Mouse (Mus musculus) Muller cell, postnatal 12 days (primary cell): ENCODE measurements at regions not wholly inside any gene's neighbourhood (a gene's known extent, or its start where the extent isn't known, plus 50 kb on each side); places are given as distances from the start of the nearest gene placed in this dataset.

ENCODE experiments used
- DNase-seq: peaks from one replicate; pipeline ENCODE4 v3.0.0-alpha.2; 2015; ENCODE audit errors: inconsistent ontology term

DNA sequence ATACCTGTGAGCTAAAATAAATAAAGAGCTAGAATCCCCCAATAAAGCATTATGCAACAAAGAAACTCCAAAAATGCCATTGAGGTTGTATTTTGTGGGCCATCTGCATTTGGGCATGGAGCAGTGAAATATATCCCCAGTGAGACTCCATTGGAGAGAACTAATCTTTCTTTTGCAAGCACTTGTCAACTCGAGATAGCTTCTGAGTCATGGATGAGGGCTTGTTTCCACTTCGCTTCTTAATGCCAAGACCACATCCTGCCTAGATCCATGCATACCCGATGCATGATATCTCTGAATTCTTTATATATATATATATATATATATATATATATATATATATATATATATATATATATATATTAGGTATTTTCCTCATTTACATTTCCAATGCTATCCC, 349.0 kb upstream of the Slc8a1 start:
- DNase-seq, result no peak

DNA sequence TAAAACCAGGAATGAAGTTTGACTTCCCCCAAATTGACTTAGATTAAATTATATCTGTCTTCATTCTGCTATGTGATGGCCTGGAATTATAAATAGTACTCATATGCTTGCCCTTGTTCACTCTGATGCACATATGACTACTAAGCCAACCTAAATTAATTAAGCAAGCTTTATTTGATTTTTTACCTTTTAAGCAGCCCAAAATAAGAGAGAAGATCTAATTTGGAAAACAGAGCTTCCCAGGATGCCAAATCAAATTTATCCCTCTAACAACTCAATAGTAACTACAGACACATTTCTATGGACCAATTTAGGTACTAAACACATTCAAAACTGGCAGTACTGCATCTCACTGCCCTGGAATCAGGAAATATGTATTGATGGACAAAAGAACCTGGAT, 342.1 kb upstream of the Slc8a1 start:
- no peak for DNase-seq
